Mouse (Mus musculus) MEL (cell line): Measurements from ENCODE around the gene Igsf23. TPM values are rescaled to one million over a fixed set of nuclear protein-coding genes. Genes with fewer than 3 reads are reported as not detected.

ENCODE experiments used
- DNase-seq: peaks from one replicate; pipeline ENCODE4 v3.0.0; 2011; ENCODE audit warnings: low read depth, low spot score
- H3K27ac ChIP-seq: 2 replicates; pipeline ENCODE4 v1.5.1; 2012; ENCODE audit warnings: low read depth, mild to moderate bottlenecking, control low read depth, low read length, moderate library complexity; ENCODE audit not compliant: control insufficient read depth
- H3K27me3 ChIP-seq, 2 experiments: fragments of 150-350 bp in 1 of 2; sonication (generic) in 1 of 2; 2 replicates each; pipeline ENCODE4 v1.6.1; 2012; ENCODE audit warnings: low read length in 2 of 2, mild to moderate bottlenecking in 2 of 2, improper control_type of control experiment in 1 of 2, moderate library complexity in 1 of 2; ENCODE audit not compliant: insufficient read depth in 2 of 2, control insufficient read depth in 1 of 2
- H3K36me3 ChIP-seq, 2 experiments: 2 replicates each; pipeline ENCODE4 v1.6.1; 2012 to 2014; ENCODE audit warnings: low read length in 2 of 2, improper control_type of control experiment in 1 of 2, inconsistent platforms in 1 of 2, mild to moderate bottlenecking in 1 of 2; ENCODE audit not compliant: insufficient read depth in 2 of 2, control insufficient read depth in 1 of 2
- H3K4me1 ChIP-seq, 2 experiments: fragments of 150-350 bp in 1 of 2; sonication (generic) in 1 of 2; 2 replicates each; pipeline ENCODE4 v1.6.1; 2012; ENCODE audit warnings: low read length in 2 of 2, improper control_type of control experiment in 1 of 2, mild to moderate bottlenecking in 1 of 2; ENCODE audit not compliant: insufficient read depth in 2 of 2, control insufficient read depth in 1 of 2
- H3K4me3 ChIP-seq, 2 experiments: fragments of 150-350 bp in 1 of 2; sonication (generic) in 1 of 2; 2 replicates each; pipeline ENCODE4 v1.5.1; 2012; ENCODE audit warnings: low read depth in 2 of 2, low read length in 2 of 2, mild to moderate bottlenecking in 2 of 2, moderate library complexity in 2 of 2, control low read depth in 1 of 2, improper control_type of control experiment in 1 of 2; ENCODE audit not compliant: control insufficient read depth in 1 of 2, insufficient read depth in 1 of 2
- H3K79me2 ChIP-seq: 2 replicates; pipeline ENCODE4 v1.6.1; 2012; ENCODE audit warnings: mild to moderate bottlenecking, low read length, moderate library complexity; ENCODE audit not compliant: control insufficient read depth, poor library complexity, insufficient read depth
- H3K9ac ChIP-seq: 2 replicates; pipeline ENCODE4 v1.6.1; 2012; ENCODE audit warnings: low read depth, mild to moderate bottlenecking, control low read depth, low read length, moderate library complexity; ENCODE audit not compliant: control insufficient read depth, poor library complexity, severe bottlenecking
- H3K9me3 ChIP-seq: fragments of 150-350 bp; sonication (generic); replicated peaks from 2 replicates; pipeline ENCODE4 v1.6.1; 2012; ENCODE audit warnings: mild to moderate bottlenecking, low read length, improper control_type of control experiment, moderate library complexity; ENCODE audit not compliant: insufficient read depth
- CHD1 ChIP-seq: IDR thresholded peaks from 2 replicates; pipeline ENCODE4 v1.6.1; 2012; ENCODE audit warnings: low read depth, mild to moderate bottlenecking, inconsistent platforms, low read length, improper control_type of control experiment
- CHD2 ChIP-seq: IDR thresholded peaks from 2 replicates; pipeline ENCODE4 v1.6.1; 2011; ENCODE audit warnings: low read length, improper control_type of control experiment
- E2F4 ChIP-seq: IDR thresholded peaks from 2 replicates; pipeline ENCODE4 v1.6.1; 2011; ENCODE audit warnings: low read depth, low read length, improper control_type of control experiment, borderline replicate concordance
- ELF1 ChIP-seq: IDR thresholded peaks from 2 replicates; pipeline ENCODE4 v1.6.1; 2014; ENCODE audit warnings: low read depth, mild to moderate bottlenecking, inconsistent platforms, low read length, improper control_type of control experiment, moderate library complexity
- ETS1 ChIP-seq: IDR thresholded peaks from 2 replicates; pipeline ENCODE4 v1.6.1; 2012; ENCODE audit warnings: low read depth, mild to moderate bottlenecking, inconsistent platforms, low read length, improper control_type of control experiment, moderate library complexity
- GATA1 ChIP-seq: IDR thresholded peaks from 2 replicates; pipeline ENCODE4 v1.6.1; 2011; ENCODE audit warnings: low read depth, low read length, improper control_type of control experiment
- HCFC1 ChIP-seq: IDR thresholded peaks from 2 replicates; pipeline ENCODE4 v1.6.1; 2012; ENCODE audit warnings: low read depth, mild to moderate bottlenecking, inconsistent platforms, low read length, improper control_type of control experiment, moderate library complexity
- JUND ChIP-seq: IDR thresholded peaks from 2 replicates; pipeline ENCODE4 v1.6.1; 2011; ENCODE audit warnings: low read depth, mild to moderate bottlenecking, improper control_type of control experiment, low read length
- KAT2A ChIP-seq: conservative IDR thresholded peaks from 2 replicates; pipeline ENCODE4 v1.6.1; 2012; ENCODE audit warnings: low read depth, low read length, improper control_type of control experiment, inconsistent platforms
- MAFK ChIP-seq: IDR thresholded peaks from 2 replicates; pipeline ENCODE4 v1.6.1; 2011; ENCODE audit warnings: low read depth, mild to moderate bottlenecking, low read length, improper control_type of control experiment, borderline replicate concordance
- MXI1 ChIP-seq: IDR thresholded peaks from 2 replicates; pipeline ENCODE4 v1.6.1; 2011; ENCODE audit warnings: mild to moderate bottlenecking, low read depth, low read length, improper control_type of control experiment
- MYB ChIP-seq: IDR thresholded peaks from 2 replicates; pipeline ENCODE4 v1.6.1; 2011; ENCODE audit warnings: mild to moderate bottlenecking, low read depth, low read length, improper control_type of control experiment
- MYC ChIP-seq: IDR thresholded peaks from 2 replicates; pipeline ENCODE4 v1.6.1; 2011; ENCODE audit warnings: low read depth, mild to moderate bottlenecking, low read length, improper control_type of control experiment, moderate library complexity
- NELFE ChIP-seq: IDR thresholded peaks from 2 replicates; pipeline ENCODE4 v1.6.1; 2011; ENCODE audit warnings: low read depth, low read length, improper control_type of control experiment
- NRF1 ChIP-seq: IDR thresholded peaks from 2 replicates; pipeline ENCODE4 v1.6.1; 2014; ENCODE audit warnings: low read depth, mild to moderate bottlenecking, inconsistent platforms, low read length, improper control_type of control experiment, moderate library complexity; ENCODE audit not compliant: poor library complexity, insufficient read depth, severe bottlenecking
- POLR2A ChIP-seq, 2 experiments: IDR thresholded peaks; 2 replicates each; pipeline ENCODE4 v1.6.1; 2011 to 2012; ENCODE audit warnings: low read length in 2 of 2, mild to moderate bottlenecking in 2 of 2, control low read depth in 1 of 2, improper control_type of control experiment in 1 of 2, low read depth in 1 of 2, moderate library complexity in 1 of 2; ENCODE audit not compliant: control insufficient read depth in 1 of 2, insufficient read depth in 1 of 2, poor library complexity in 1 of 2
- POLR2AphosphoS2 ChIP-seq: IDR thresholded peaks from 2 replicates; pipeline ENCODE4 v1.6.1; 2011; ENCODE audit warnings: low read length, improper control_type of control experiment
- POLR2AphosphoS5 ChIP-seq: IDR thresholded peaks from 2 replicates; pipeline ENCODE4 v1.6.1; 2012; ENCODE audit warnings: low read depth, borderline replicate concordance, mild to moderate bottlenecking, inconsistent platforms, low read length, moderate library complexity, mixed read lengths
- RAD21 ChIP-seq: IDR thresholded peaks from 2 replicates; pipeline ENCODE4 v1.6.1; 2011; ENCODE audit warnings: mild to moderate bottlenecking, low read depth, low read length, improper control_type of control experiment
- TAL1 ChIP-seq: IDR thresholded peaks from 2 replicates; pipeline ENCODE4 v1.6.1; 2012; ENCODE audit warnings: mild to moderate bottlenecking, inconsistent platforms, low read length, moderate library complexity, mixed read lengths
- TCF12 ChIP-seq: IDR thresholded peaks from 2 replicates; pipeline ENCODE4 v1.6.1; 2014; ENCODE audit warnings: low read depth, mild to moderate bottlenecking, inconsistent platforms, low read length, improper control_type of control experiment, moderate library complexity
- UBTF ChIP-seq: IDR thresholded peaks from 2 replicates; pipeline ENCODE4 v1.6.1; 2012; ENCODE audit warnings: low read depth, mild to moderate bottlenecking, inconsistent platforms, low read length, improper control_type of control experiment, moderate library complexity, borderline replicate concordance; ENCODE audit not compliant: insufficient read depth
- USF1 ChIP-seq: IDR thresholded peaks from 2 replicates; pipeline ENCODE4 v1.6.1; 2014; ENCODE audit warnings: low read depth, mild to moderate bottlenecking, inconsistent platforms, low read length, improper control_type of control experiment, moderate library complexity
- USF2 ChIP-seq, 2 experiments: IDR thresholded peaks; 2 replicates each; pipeline ENCODE4 v1.6.1; 2011 to 2012; ENCODE audit warnings: improper control_type of control experiment in 2 of 2, low read length in 2 of 2, borderline replicate concordance in 1 of 2, inconsistent platforms in 1 of 2, low read depth in 1 of 2, mild to moderate bottlenecking in 1 of 2; ENCODE audit not compliant: insufficient read depth in 1 of 2
- ZKSCAN1 ChIP-seq: IDR thresholded peaks from 2 replicates; pipeline ENCODE4 v1.6.1; 2012; ENCODE audit warnings: low read depth, mild to moderate bottlenecking, inconsistent platforms, low read length, improper control_type of control experiment, moderate library complexity
- ZMIZ1 ChIP-seq: IDR thresholded peaks from 2 replicates; pipeline ENCODE4 v1.6.1; 2012; ENCODE audit warnings: low read depth, mild to moderate bottlenecking, inconsistent platforms, low read length, improper control_type of control experiment, moderate library complexity
- polyA plus RNA-seq, 2 experiments: library from polyadenylated mRNA; stranded (reverse) in 1 of 2; unstranded in 1 of 2; fragments of >175 nt in 1 of 2; fragments of >200 nt in 1 of 2; gene quantifications; 2 replicates each; pipeline versions ENCODE4 v1.2.1 to v1.2.4; 2012; ENCODE audit warnings: low replicate concordance in 2 of 2, low read depth in 1 of 2; ENCODE audit not compliant: insufficient read length in 2 of 2, insufficient read depth in 1 of 2, missing spikeins in 1 of 2
- total RNA-seq: library from RNA; depleted of rRNA; stranded (reverse); fragments of 300-350 nt; gene quantifications from 2 replicates; pipeline ENCODE4 v1.2.3, GENCODE M21; 2012

Gene Igsf23
- total and polyA plus RNA-seq, 3 experiments = 0.08 to 0.35 TPM; not detected in 1

DNA sequence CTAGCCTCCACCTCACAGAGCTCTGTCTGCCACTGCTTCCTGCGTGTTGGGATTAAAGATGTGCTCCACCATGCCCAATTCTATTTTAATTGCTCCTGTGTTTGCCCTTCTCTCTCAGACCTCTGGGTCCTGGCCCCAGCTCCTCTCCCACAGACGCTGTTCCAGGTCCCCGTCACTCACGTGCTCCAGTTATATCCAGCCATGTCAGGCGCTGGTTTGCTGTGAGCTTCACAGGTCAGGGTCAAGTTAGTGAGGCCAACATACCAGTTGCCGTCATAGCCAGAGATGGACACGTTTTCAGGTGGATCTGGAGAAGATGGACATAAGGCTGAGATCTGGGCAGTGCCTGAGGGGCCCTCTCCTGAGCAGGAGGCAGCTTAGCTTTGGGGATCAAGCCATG is 36.0 kb downstream of the Igsf23 start:
- Histone ChIP-seq H3K27ac (no peak overlapping the region), H3K4me1 (no peaks in the 10 kb centered on the region), H3K9ac (no peak overlapping the region), H3K9me3 (no peaks in the 10 kb centered on the region), H3K36me3 (no peaks in the 10 kb centered on the region), H3K79me2 (no peaks in the 10 kb centered on the region), H3K27me3 (peaks cover 0 to 1% of the 10 kb centered on the region in 2 experiments; a peak in 1 of 4 replicates), H3K4me3 (no peak overlapping the region)
- DNase-seq = no peak
- TF ChIP-seq RAD21 (no peak), JUND (no peak), ETS1 (no peak), MYB (no peak), ZKSCAN1 (no peak), CHD1 (no peak), ELF1 (no peak), E2F4 (no peak), POLR2A (IDR thresholded peaks at IDR 0.05; ENCODE audit: control insufficient read depth in 1 of 2, insufficient read depth in 1 of 2, low read depth in 1 of 2, low read length in 2 of 2, poor library complexity in 1 of 2) (no peak), NELFE (no peak), CHD2 (no peak), MYC (no peak), POLR2AphosphoS5 (no peak)

DNA sequence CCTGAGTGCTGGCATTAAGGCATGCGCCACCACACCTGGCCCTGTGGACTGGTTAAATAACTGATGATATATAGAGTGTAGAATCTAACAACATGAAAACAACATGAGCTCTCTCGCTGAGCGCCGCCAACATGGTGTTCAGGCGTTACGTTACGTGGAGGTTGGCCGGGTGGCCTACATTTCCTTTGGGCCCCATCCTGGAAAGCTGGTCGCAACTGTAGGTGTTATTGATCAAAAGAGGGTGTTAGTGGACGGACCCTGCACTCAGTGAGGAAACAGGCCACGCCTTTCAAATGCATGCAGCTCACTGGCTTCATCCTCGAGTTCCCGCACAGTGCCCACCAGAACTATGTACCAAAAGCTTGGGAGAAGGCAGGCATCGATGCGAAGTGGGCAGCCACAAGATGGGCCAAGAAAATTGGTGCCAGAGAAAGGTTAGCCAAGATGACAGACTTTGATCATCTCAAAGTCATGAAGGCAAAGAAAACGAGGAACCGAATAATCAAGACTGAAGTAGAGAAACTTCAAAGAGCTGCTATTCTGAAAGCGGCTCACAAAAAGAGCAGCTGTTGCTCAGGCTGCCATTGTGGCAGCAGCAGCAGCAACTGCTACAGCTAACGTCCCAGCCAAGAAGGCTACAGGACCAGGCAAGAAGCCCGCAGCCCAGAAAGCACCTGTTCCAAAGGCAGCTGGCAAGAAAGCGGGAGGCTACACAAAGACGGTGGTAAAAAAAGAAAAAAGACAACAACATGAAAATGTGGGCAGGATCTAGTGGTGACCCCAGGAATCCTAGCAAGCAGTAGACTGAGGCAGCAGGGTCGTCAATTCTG is 38.6 kb downstream of the Igsf23 start:
- H3K27ac ChIP-seq = no peak overlapping the region
- H3K9ac ChIP-seq = no peak overlapping the region
- H3K4me1 ChIP-seq = no peaks in the 10 kb centered on the region
- no peaks in the 10 kb centered on the region for H3K9me3 ChIP-seq
- H3K36me3 ChIP-seq = no peaks in the 10 kb centered on the region
- H3K4me3 ChIP-seq = no peak overlapping the region
- H3K27me3 ChIP-seq = peaks cover 0 to 1% of the 10 kb centered on the region in 2 experiments; a peak in 1 of 4 replicates
- no peak for DNase-seq
- H3K79me2 ChIP-seq = no peaks in the 10 kb centered on the region
- TF ChIP-seq TAL1 (no peak), MXI1 (no peak), HCFC1 (no peak), USF2 (IDR thresholded peaks at IDR 0.05; ENCODE audit: borderline replicate concordance in 1 of 2, insufficient read depth in 1 of 2, low read depth in 1 of 2, low read length in 2 of 2) (no peak), MAFK (no peak), NELFE (no peak), ZMIZ1 (no peak), NRF1 (no peak), GATA1 (no peak), CHD1 (no peak), KAT2A (no peak), CHD2 (no peak), USF1 (no peak), ZKSCAN1 (no peak), UBTF (no peak), POLR2AphosphoS2 (no peak), E2F4 (no peak), JUND (no peak), TCF12 (no peak), ELF1 (no peak)
